Mouse (Mus musculus): Measurements from ENCODE around the gene Mtus2. TPM values are rescaled to one million over a fixed set of nuclear protein-coding genes. Genes with fewer than 3 reads are reported as not detected.
A peak's percentile ranks its signal among the peaks of the same experiment; 100 is the strongest.

Gene Mtus2
- polyA plus RNA-seq, 1 experiment from 2014 or later = 35.1 TPM

DNA sequence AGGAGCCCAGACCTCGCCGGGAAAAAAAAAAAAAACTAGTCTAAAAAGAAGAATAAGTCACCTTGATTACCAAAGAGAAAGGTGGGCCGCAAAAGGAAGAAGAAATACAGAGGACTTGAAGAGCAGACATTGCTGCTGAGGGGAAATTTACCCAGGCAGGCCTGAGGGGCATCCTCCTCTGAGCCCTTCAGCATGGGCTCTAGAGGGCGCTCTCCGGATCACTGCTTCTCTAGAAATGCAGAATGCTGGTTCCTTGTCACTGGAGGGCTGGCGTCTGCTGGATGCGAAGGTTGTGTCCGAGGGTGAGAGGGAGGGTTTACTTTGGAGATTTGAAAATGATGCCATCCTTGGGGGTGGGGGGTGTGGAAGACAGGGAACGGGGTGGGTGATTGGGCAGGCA is 279.5 kb downstream of the Mtus2 start:
- Histone ChIP-seq H3K27me3 (no peaks in the 10 kb centered on the region), H3K4me2 (replicated peaks) (no peak overlapping the region), H3K9ac (replicated peaks) (no peak overlapping the region), H3K4me3 (replicated peaks) (no peak overlapping the region), H3K27ac (no peak overlapping the region), H3K4me1 (replicated peaks) (0 out of 2 replicates have a peak, but pooled peaks cover 3% of the 10 kb centered on the region), H3K9me3 (no peaks in the 10 kb centered on the region), H3K36me3 (no peaks in the 10 kb centered on the region)
- ATAC-seq = no peak
- 52% methylated on average over 9 of the region's 9 CpGs for WGBS

DNA sequence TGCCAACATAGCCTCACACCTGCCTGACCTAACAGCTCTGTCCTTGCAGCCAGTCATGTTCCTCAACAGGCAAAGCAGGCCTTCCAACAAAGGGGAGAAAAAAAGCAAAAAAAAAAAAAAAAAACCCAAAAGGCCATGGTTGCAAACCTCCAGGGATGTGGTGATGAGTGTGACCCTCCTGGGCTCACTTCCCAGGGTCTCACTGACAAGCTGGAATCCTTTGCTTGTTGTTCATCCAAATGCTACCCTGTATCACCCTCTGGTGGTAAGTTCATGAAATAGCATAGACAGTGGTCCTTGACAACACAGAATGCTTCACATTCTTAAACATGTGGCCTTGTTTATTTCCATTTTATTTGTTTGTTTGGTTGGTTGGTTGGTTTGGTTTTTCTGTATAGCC is 281.9 kb downstream of the Mtus2 start:
- H3K27ac ChIP-seq = no peak overlapping the region
- ATAC-seq = peak; percentile 66; the same call in 1 of the 2 replicates
- H3K4me2 ChIP-seq (replicated peaks) = no peak overlapping the region
- no peak overlapping the region for H3K4me3 ChIP-seq (replicated peaks)
- no peak overlapping the region for H3K9ac ChIP-seq (replicated peaks)
- H3K9me3 ChIP-seq = no peaks in the 10 kb centered on the region
- no peaks in the 10 kb centered on the region for H3K36me3 ChIP-seq
- no peaks in the 10 kb centered on the region for H3K27me3 ChIP-seq
- 0 out of 2 replicates have a peak, but pooled peaks cover 3% of the 10 kb centered on the region for H3K4me1 ChIP-seq (replicated peaks)

DNA sequence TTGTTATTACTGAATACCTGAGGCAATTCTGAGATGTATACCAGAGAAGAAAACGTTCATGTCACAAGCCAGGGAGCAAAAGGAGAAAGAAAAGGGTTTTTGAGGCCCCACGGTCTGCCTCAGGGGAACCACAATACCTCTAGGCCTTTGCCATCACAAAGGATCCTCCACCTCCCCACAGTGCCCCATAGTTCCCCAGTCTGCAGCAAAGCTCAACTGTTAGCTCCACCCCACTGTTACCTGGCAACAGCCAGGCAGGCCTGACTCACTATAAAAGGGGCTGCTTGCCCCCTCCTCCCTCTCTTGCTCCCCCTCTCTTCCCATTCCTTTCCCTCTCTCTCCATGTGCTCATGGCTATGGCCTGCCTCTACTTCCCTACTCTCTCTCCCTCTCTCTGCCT is 282.6 kb downstream of the Mtus2 start:
- H3K4me2 ChIP-seq (replicated peaks) = no peak overlapping the region
- H3K27ac ChIP-seq = no peak overlapping the region
- H3K4me1 ChIP-seq (replicated peaks) = 0 out of 2 replicates have a peak, but pooled peaks cover 3% of the 10 kb centered on the region
- H3K9ac ChIP-seq (replicated peaks) = no peak overlapping the region
- ATAC-seq = peak; percentile 54
- H3K4me3 ChIP-seq (replicated peaks) = no peak overlapping the region
- WGBS = 13% methylated on average over 2 of the region's 2 CpGs
- no peaks in the 10 kb centered on the region for H3K9me3 ChIP-seq
- H3K27me3 ChIP-seq = no peaks in the 10 kb centered on the region
- H3K36me3 ChIP-seq = no peaks in the 10 kb centered on the region

DNA sequence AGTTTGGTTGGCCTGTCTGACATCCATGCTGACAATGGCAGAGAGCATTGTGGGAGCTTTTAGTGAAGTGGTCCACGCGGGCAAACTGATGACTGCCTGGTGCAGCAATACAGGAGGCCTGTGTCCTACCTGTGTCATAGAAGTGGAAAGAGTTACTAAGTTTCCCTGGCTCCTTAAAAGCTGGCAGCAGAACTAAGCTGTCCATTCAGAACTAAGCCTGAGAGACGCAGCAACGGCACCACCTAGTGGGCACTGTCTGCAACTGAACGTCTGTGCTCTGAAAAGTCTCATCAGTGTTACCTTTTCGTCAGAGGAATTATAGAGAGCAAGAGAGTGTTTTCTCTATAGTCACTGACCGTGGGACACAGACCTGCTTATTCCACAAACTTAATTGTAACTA is 284.8 kb downstream of the Mtus2 start:
- H3K9ac ChIP-seq (replicated peaks) = no peak overlapping the region
- 0 out of 2 replicates have a peak, but pooled peaks cover 3% of the 10 kb centered on the region for H3K4me1 ChIP-seq (replicated peaks)
- peak; percentile 67; the same call in 1 of the 2 replicates for ATAC-seq
- no peak overlapping the region for H3K4me2 ChIP-seq (replicated peaks)
- H3K27me3 ChIP-seq = no peaks in the 10 kb centered on the region
- no peaks in the 10 kb centered on the region for H3K36me3 ChIP-seq
- WGBS = 6% methylated on average over 7 of the region's 7 CpGs
- H3K27ac ChIP-seq = no peak overlapping the region
- H3K9me3 ChIP-seq = no peaks in the 10 kb centered on the region
- H3K4me3 ChIP-seq (replicated peaks) = no peak overlapping the region

DNA sequence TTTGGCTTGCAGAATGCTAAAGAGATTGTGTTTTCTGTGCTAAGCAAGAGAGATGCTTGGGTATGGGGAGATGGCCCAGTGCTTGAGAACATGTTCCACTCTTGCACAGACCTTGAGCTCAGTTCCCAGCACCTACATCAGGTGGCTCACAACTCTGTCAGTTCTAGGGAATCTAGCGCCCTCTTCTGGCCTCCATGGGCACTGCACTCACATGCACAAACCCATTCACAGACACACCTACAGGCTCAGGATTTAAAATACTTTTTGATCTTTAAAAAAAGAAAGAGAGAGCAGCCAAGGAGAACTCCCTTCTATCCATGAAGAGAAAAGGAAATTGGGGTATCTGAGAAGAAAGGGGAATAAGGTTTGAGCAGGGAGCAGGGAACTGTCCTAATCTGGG is 287.4 kb downstream of the Mtus2 start:
- ATAC-seq = no peak
- Histone ChIP-seq H3K27me3 (no peaks in the 10 kb centered on the region), H3K4me2 (replicated peaks) (no peak overlapping the region), H3K9ac (replicated peaks) (no peak overlapping the region), H3K4me3 (replicated peaks) (no peak overlapping the region), H3K9me3 (no peaks in the 10 kb centered on the region), H3K4me1 (replicated peaks) (0 out of 2 replicates have a peak, but pooled peaks cover 3% of the 10 kb centered on the region), H3K36me3 (no peaks in the 10 kb centered on the region), H3K27ac (no peak overlapping the region)
- 57% methylated on average over 1 of the region's 1 CpGs for WGBS

DNA sequence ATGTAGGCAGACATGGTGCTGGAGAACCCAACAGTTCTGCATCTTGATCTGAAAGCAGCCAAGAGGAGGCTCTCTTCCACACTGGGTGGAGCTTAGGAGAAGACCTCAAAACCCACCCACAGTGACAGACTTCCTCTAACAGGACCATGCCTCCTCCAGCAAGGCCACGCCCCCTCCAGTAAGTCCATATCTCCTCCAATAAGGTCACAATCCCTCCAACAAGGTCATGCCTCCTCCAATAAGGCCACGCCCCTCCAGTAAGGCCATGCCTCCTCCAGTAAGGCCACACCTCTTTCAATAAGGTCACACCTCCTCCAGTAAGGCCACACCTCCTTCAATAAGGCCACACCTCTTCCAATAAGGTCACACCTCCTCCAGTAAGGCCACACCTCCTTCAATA is 288.3 kb downstream of the Mtus2 start:
- no peak overlapping the region for H3K9ac ChIP-seq (replicated peaks)
- no peak overlapping the region for H3K27ac ChIP-seq
- no peaks in the 10 kb centered on the region for H3K27me3 ChIP-seq
- WGBS = 85% methylated on average over 2 of the region's 2 CpGs
- no peak overlapping the region for H3K4me3 ChIP-seq (replicated peaks)
- H3K4me2 ChIP-seq (replicated peaks) = no peak overlapping the region
- H3K36me3 ChIP-seq = no peaks in the 10 kb centered on the region
- H3K4me1 ChIP-seq (replicated peaks) = no peaks in the 10 kb centered on the region
- ATAC-seq = no peak
- no peaks in the 10 kb centered on the region for H3K9me3 ChIP-seq

DNA sequence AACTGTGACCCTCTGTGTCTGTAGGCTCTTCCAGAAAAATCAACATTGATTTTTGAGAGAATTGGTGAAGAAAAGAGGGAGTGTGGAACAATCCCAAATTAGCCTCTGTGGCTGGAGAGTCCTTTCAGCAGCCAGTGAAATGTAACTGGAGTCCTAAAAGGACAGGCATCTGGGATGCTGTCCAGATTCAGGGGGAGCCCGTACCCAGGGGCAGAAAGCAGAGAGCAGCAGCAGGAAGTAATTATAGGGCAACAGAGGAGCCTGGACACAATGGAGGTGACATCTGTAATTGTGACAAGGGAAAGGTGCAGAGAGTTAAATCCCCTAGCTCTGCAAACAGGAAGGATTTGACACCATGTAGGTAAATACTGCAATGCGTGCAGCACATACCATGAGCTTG is 291.1 kb downstream of the Mtus2 start:
- ATAC-seq = no peak
- 60% methylated on average over 2 of the region's 2 CpGs for WGBS

DNA sequence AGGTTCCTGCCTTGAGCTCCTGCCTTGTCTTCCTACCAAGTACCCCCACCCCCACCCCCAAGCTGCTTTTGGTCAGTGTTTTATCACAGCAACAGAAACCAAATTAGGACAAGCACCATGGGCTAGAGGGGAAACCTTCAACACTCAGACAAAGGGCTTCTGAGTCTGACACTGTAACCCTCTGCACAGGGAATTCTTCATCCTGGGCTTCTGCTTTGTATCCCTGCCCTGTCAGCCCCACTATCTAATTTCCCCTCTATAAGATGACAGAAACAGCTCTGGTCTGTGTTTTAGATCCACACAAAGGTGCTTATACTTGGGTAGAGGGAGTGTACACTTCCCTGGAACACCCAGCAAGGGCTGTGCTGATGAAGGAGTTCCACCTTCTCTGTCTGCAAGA is 294.7 kb downstream of the Mtus2 start:
- Histone ChIP-seq H3K36me3 (no peaks in the 10 kb centered on the region), H3K27me3 (no peaks in the 10 kb centered on the region), H3K4me3 (replicated peaks) (no peak overlapping the region), H3K4me1 (replicated peaks) (no peaks in the 10 kb centered on the region), H3K9ac (replicated peaks) (no peak overlapping the region), H3K9me3 (no peaks in the 10 kb centered on the region), H3K4me2 (replicated peaks) (no peak overlapping the region), H3K27ac (no peak overlapping the region)
- ATAC-seq = no peak

More for the DNA sequence above, 291.1 kb downstream of the Mtus2 start:
- Histone ChIP-seq H3K4me3 (replicated peaks) (no peak overlapping the region), H3K4me1 (replicated peaks) (no peaks in the 10 kb centered on the region), H3K4me2 (replicated peaks) (no peak overlapping the region), H3K27me3 (no peaks in the 10 kb centered on the region), H3K27ac (no peak overlapping the region), H3K9me3 (no peaks in the 10 kb centered on the region), H3K9ac (replicated peaks) (no peak overlapping the region), H3K36me3 (no peaks in the 10 kb centered on the region)

DNA sequence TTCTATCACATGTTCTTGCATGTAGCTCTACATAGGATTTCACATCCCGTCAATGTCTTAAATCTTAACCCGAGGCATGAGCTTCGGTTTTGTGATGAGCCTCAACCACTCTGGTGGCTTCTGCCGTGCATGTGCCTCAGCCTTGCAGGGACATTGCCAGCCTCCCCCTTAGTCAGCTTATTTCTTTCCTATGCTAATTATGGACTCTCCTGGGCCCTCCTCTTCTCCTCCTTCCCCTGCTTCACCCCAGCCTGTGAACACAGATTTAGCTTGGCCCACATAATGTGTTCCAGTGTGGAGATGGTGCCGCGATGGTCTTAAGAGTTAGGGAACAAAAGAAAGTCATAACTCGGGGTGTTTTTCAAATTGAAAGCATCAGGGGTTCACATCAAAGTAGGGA is 304.9 kb downstream of the Mtus2 start:
- Histone ChIP-seq H3K4me1 (replicated peaks) (peaks cover 13% of the 10 kb centered on the region), H3K36me3 (no peaks in the 10 kb centered on the region), H3K27me3 (peaks cover 12% of the 10 kb centered on the region; the same call in 1 of the 2 replicates), H3K9me3 (no peaks in the 10 kb centered on the region), H3K4me2 (replicated peaks) (no peak overlapping the region), H3K27ac (no peak overlapping the region), H3K9ac (replicated peaks) (no peak overlapping the region), H3K4me3 (replicated peaks) (no peak overlapping the region)
- WGBS = 88% methylated on average over 7 of the region's 7 CpGs
- ATAC-seq = no peak

DNA sequence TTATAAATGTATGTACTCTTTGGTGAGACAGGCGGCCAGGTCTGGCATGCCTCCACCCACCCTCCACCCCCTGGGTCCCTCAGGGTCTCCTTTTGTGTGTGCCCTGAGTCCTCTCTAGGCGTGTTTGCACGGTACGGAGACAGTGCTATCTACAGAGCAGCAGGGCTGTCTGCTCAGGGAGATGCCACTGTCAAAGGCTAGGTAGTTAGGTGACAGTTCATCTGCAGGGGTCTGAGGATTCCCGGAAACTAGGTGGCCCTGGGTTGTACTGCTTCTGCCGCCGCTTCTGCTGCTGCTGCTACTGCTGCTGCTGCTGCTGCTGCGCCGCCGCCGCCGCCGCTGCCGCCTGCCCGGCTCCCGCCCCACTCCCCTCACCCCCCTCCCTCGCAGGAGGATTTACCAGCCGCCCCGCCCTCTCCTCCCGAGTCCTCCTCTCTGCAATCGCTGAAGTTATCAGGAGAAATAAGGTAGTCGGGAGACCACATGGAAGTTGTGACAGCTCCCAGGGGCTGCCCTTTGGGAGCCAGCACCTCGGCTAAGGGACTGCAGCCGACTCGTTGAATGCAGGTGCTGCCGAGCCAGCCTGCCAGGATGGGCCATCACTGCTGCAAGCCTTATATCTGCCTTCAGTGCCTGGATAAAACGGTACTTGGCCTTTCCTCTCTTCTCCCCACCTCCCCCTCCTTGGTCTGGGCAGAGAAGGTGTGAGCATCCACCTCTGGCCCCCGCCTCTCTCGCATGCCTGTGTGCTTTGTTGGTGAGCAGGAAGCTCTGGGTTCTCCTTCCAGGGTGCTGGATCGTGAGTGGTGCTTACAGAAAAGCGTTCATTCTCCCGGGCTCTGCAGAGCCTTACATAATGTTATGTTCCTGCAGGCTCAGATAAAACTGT is 307.9 kb downstream of the Mtus2 start:
- H3K36me3 ChIP-seq = no peaks in the 10 kb centered on the region
- peak overlapping the region; percentile 79 for H3K4me2 ChIP-seq (replicated peaks)
- H3K27ac ChIP-seq = peak overlapping the region; percentile 59
- peaks cover 12% of the 10 kb centered on the region; the same call in 1 of the 2 replicates for H3K27me3 ChIP-seq
- under 1% methylated on average over 32 of the region's 32 CpGs for WGBS
- peak; percentile 86 for ATAC-seq
- H3K9ac ChIP-seq (replicated peaks) = peak overlapping the region; percentile 79
- peak overlapping the region; percentile 58 for H3K4me3 ChIP-seq (replicated peaks)
- H3K4me1 ChIP-seq (replicated peaks) = peaks cover 13% of the 10 kb centered on the region
- no peaks in the 10 kb centered on the region for H3K9me3 ChIP-seq

DNA sequence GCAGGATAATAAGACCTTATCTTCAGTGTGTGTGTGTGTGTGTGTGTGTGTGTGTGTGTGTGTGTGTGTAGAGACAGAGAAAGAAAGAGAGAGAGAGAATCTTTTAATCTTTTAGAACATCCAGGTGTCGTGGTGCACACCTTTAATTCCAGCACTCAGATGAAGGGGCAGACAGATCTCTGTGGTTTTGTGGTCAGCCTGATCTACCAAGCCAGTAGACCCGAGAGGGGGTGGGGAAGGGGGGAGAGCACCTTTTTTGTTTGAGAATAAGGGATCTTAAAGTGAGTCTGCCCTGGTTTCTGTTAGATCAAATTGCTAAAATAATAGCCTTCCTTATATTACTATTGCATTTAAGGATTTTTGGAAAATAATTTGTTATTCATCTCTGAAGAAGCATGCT is 309.7 kb downstream of the Mtus2 start:
- Histone ChIP-seq H3K9me3 (no peaks in the 10 kb centered on the region), H3K4me3 (replicated peaks) (no peak overlapping the region), H3K4me2 (replicated peaks) (peak overlapping the region; percentile 79; the same call in 1 of the 2 replicates), H3K27me3 (peaks cover 12% of the 10 kb centered on the region; the same call in 1 of the 2 replicates), H3K36me3 (no peaks in the 10 kb centered on the region), H3K4me1 (replicated peaks) (peaks cover 13% of the 10 kb centered on the region), H3K9ac (replicated peaks) (no peak overlapping the region), H3K27ac (no peak overlapping the region)
- 63% methylated on average over 2 of the region's 2 CpGs for WGBS
- ATAC-seq = no peak

DNA sequence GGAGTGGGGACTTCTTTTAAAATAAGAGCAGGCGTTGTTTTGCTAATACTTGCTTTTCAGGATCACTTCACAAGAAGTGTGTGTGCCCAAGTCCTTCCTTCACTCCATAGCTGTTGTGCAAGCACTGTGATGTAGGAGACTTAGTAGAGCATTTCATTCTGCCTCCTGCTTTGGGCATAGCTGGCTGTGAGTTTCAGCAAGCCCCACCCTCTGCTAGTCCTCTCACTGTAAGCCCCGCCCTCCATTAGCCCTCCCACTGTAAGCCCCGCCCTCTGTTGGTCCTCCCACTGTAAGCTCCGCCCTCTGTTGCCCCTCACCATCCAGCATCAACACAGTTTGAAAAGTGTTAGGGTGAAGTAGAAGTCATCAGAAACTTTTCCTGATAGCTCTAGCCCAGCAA is 310.3 kb downstream of the Mtus2 start:
- no peak overlapping the region for H3K27ac ChIP-seq
- ATAC-seq = no peak
- H3K4me3 ChIP-seq (replicated peaks) = no peak overlapping the region
- H3K27me3 ChIP-seq = peaks cover 12% of the 10 kb centered on the region; the same call in 1 of the 2 replicates
- 70% methylated on average over 4 of the region's 4 CpGs for WGBS
- no peak overlapping the region for H3K4me2 ChIP-seq (replicated peaks)
- H3K9ac ChIP-seq (replicated peaks) = no peak overlapping the region
- H3K36me3 ChIP-seq = no peaks in the 10 kb centered on the region
- peaks cover 13% of the 10 kb centered on the region for H3K4me1 ChIP-seq (replicated peaks)
- H3K9me3 ChIP-seq = no peaks in the 10 kb centered on the region
